Mouse (Mus musculus) liver, embryonic 12.5 days (tissue): ENCODE results near the gene Ttc28. TPM values are rescaled to one million over a fixed set of nuclear protein-coding genes. Genes with fewer than 3 reads are reported as not detected.

Source experiments
- ATAC-seq: fragments of 200-750 bp; cut with Nextera tagmentation; 2 replicates; pipeline ENCODE4 v1.8.0; 2017; ENCODE audit warnings: moderate number of reproducible peaks, mild to moderate bottlenecking, moderate library complexity
- H3K27ac ChIP-seq: fragments of 300-500 bp; sonication (generic); 2 replicates; pipeline ENCODE4 v1.5.1; 2016; ENCODE audit warnings: mild to moderate bottlenecking
- H3K27me3 ChIP-seq: fragments of 300-500 bp; sonication (generic); replicated peaks from 2 replicates; pipeline ENCODE4 v1.6.1; 2016; ENCODE audit warnings: mild to moderate bottlenecking, moderate library complexity
- H3K36me3 ChIP-seq: fragments of 300-500 bp; sonication (generic); 2 replicates; pipeline ENCODE4 v1.6.1; 2016; ENCODE audit warnings: mild to moderate bottlenecking, moderate library complexity
- H3K4me1 ChIP-seq: fragments of 300-500 bp; sonication (generic); 2 replicates; pipeline ENCODE4 v1.6.1; 2016
- H3K4me2 ChIP-seq: fragments of 300-500 bp; sonication (generic); 2 replicates; pipeline ENCODE4 v1.6.1; 2016; ENCODE audit warnings: mild to moderate bottlenecking, moderate library complexity
- H3K4me3 ChIP-seq: fragments of 300-500 bp; sonication (generic); 2 replicates; pipeline ENCODE4 v1.5.1; 2016; ENCODE audit warnings: mild to moderate bottlenecking, moderate library complexity
- H3K9ac ChIP-seq: fragments of 300-500 bp; sonication (generic); 2 replicates; pipeline ENCODE4 v1.6.1; 2016; ENCODE audit warnings: mild to moderate bottlenecking, moderate library complexity
- H3K9me3 ChIP-seq: fragments of 300-500 bp; sonication (generic); replicated peaks from 2 replicates; pipeline ENCODE4 v1.6.1; 2016; ENCODE audit warnings: mild to moderate bottlenecking, moderate library complexity
- WGBS: fragments of 180-500 bp; shearing (Covaris S2); methylation state at CpG from one replicate; pipeline ENCODE4 v1.1.7; 2016; ENCODE audit not compliant: insufficient replicate concordance; 5-methylcytosine and 5-hydroxymethylcytosine counted together
- polyA plus RNA-seq: library from polyadenylated mRNA; unstranded; fragments of >200 nt; fragmentation: Nextera tagmentation; extraction: Ambion mirVana; gene quantifications from 2 replicates; pipeline ENCODE4 v1.2.1, GENCODE M21; 2016

Gene Ttc28
- polyA plus RNA-seq, 1 experiment from 2014 or later, result 1.8 TPM

GRCm38 (mm10) chr5:110970162-110970780 lies 90.7 kb downstream of the Ttc28 start:
- H3K27ac ChIP-seq, result no peak overlapping the region
- ATAC-seq, result no peak
- 29% methylated on average over 9 of the region's 9 CpGs for WGBS

GRCm38 (mm10) chr5:110976721-110977120 lies 97.1 kb downstream of the Ttc28 start:
- Histone ChIP-seq H3K4me2 (no peak overlapping the region), H3K27me3 (peaks cover 50% of the 10 kb centered on the region), H3K9me3 (no peaks in the 10 kb centered on the region), H3K9ac (no peak overlapping the region), H3K4me3 (no peak overlapping the region), H3K27ac (no peak overlapping the region), H3K36me3 (no peaks in the 10 kb centered on the region), H3K4me1 (no peaks in the 10 kb centered on the region)
- WGBS, result 78% methylated on average over 7 of the region's 7 CpGs
- ATAC-seq, result no peak

More at GRCm38 (mm10) chr5:110970162-110970780, 90.7 kb downstream of the Ttc28 start:
- Histone ChIP-seq H3K36me3 (no peaks in the 10 kb centered on the region), H3K4me2 (no peak overlapping the region), H3K9ac (no peak overlapping the region), H3K4me1 (peaks cover 12% of the 10 kb centered on the region; the same call in 1 of the 2 replicates), H3K4me3 (no peak overlapping the region), H3K27me3 (no peaks in the 10 kb centered on the region), H3K9me3 (no peaks in the 10 kb centered on the region)

- Histone ChIP-seq H3K4me2 (no peak overlapping the region), H3K9me3 (no peaks in the 10 kb centered on the region), H3K36me3 (no peaks in the 10 kb centered on the region), H3K27me3 (peaks cover 55% of the 10 kb centered on the region), H3K4me1 (no peaks in the 10 kb centered on the region), H3K4me3 (no peak overlapping the region), H3K27ac (no peak overlapping the region), H3K9ac (no peak overlapping the region)
- 68% methylated on average over 4 of the region's 4 CpGs for WGBS
- ATAC-seq, result no peak
Measured at GRCm38 (mm10) chr5:110977796-110978195, 98.2 kb downstream of the Ttc28 start.

GRCm38 (mm10) chr5:110978461-110978860 lies 98.9 kb downstream of the Ttc28 start:
- H3K4me3 ChIP-seq, result peak overlapping the region; percentile 59
- H3K27me3 ChIP-seq, result peaks cover 55% of the 10 kb centered on the region
- no peak overlapping the region for H3K9ac ChIP-seq
- peak overlapping the region; percentile 70 for H3K4me2 ChIP-seq
- no peak for ATAC-seq
- H3K36me3 ChIP-seq, result no peaks in the 10 kb centered on the region
- no peaks in the 10 kb centered on the region for H3K4me1 ChIP-seq
- 2% methylated on average over 9 of the region's 9 CpGs for WGBS
- H3K9me3 ChIP-seq, result no peaks in the 10 kb centered on the region
- 0 out of 2 replicates have a peak overlapping the region, but pooled peaks have one; percentile 52 for H3K27ac ChIP-seq

- peak overlapping the region; percentile 52 for H3K27ac ChIP-seq
- H3K9me3 ChIP-seq, result no peaks in the 10 kb centered on the region
- H3K9ac ChIP-seq, result peak overlapping the region; percentile 58
- H3K4me3 ChIP-seq, result peak overlapping the region; percentile 59
- no peaks in the 10 kb centered on the region for H3K4me1 ChIP-seq
- H3K36me3 ChIP-seq, result no peaks in the 10 kb centered on the region
- under 1% methylated on average over 82 of the region's 104 CpGs for WGBS
- ATAC-seq, result peak; percentile 21; the same call in 1 of the 2 replicates
- peak overlapping the region; percentile 70 for H3K4me2 ChIP-seq
- peaks cover 55% of the 10 kb centered on the region for H3K27me3 ChIP-seq
Measured at GRCm38 (mm10) chr5:110979011-110979860, 99.6 kb downstream of the Ttc28 start.

GRCm38 (mm10) chr5:110979861-110980346 lies 100.3 kb downstream of the Ttc28 start:
- no peaks in the 10 kb centered on the region for H3K4me1 ChIP-seq
- no peak overlapping the region for H3K27ac ChIP-seq
- H3K36me3 ChIP-seq, result no peaks in the 10 kb centered on the region
- peak overlapping the region; percentile 59 for H3K4me3 ChIP-seq
- peaks cover 55% of the 10 kb centered on the region for H3K27me3 ChIP-seq
- WGBS, result 2% methylated on average over 14 of the region's 14 CpGs
- H3K4me2 ChIP-seq, result peak overlapping the region; percentile 70
- no peak for ATAC-seq
- peak overlapping the region; percentile 58 for H3K9ac ChIP-seq
- H3K9me3 ChIP-seq, result no peaks in the 10 kb centered on the region

- 66% methylated on average over 5 of the region's 5 CpGs for WGBS
- peaks cover 55% of the 10 kb centered on the region for H3K27me3 ChIP-seq
- no peak overlapping the region for H3K9ac ChIP-seq
- H3K4me1 ChIP-seq, result no peaks in the 10 kb centered on the region
- no peak for ATAC-seq
- peak overlapping the region; percentile 70 for H3K4me2 ChIP-seq
- H3K36me3 ChIP-seq, result no peaks in the 10 kb centered on the region
- H3K27ac ChIP-seq, result no peak overlapping the region
- H3K9me3 ChIP-seq, result no peaks in the 10 kb centered on the region
- peak overlapping the region; percentile 59; the same call in 1 of the 2 replicates for H3K4me3 ChIP-seq
Measured at GRCm38 (mm10) chr5:110980576-110980975, 101.0 kb downstream of the Ttc28 start.

- Histone ChIP-seq H3K36me3 (no peaks in the 10 kb centered on the region), H3K4me1 (no peaks in the 10 kb centered on the region), H3K27me3 (peaks cover 46% of the 10 kb centered on the region), H3K9ac (no peak overlapping the region), H3K27ac (no peak overlapping the region), H3K9me3 (no peaks in the 10 kb centered on the region), H3K4me3 (no peak overlapping the region), H3K4me2 (no peak overlapping the region)
- 56% methylated on average over 3 of the region's 3 CpGs for WGBS
- no peak for ATAC-seq
Measured at GRCm38 (mm10) chr5:110982436-110982835, 102.8 kb downstream of the Ttc28 start.

- no peak overlapping the region for H3K27ac ChIP-seq
- H3K9ac ChIP-seq, result no peak overlapping the region
- H3K36me3 ChIP-seq, result no peaks in the 10 kb centered on the region
- ATAC-seq, result no peak
- no peaks in the 10 kb centered on the region for H3K9me3 ChIP-seq
- H3K4me3 ChIP-seq, result no peak overlapping the region
- no peak overlapping the region for H3K4me2 ChIP-seq
- WGBS, result 61% methylated on average over 6 of the region's 6 CpGs
- H3K27me3 ChIP-seq, result peaks cover 29% of the 10 kb centered on the region
- H3K4me1 ChIP-seq, result no peaks in the 10 kb centered on the region
Measured at GRCm38 (mm10) chr5:110984136-110984681, 104.6 kb downstream of the Ttc28 start.

- no peak for ATAC-seq
- no peaks in the 10 kb centered on the region for H3K36me3 ChIP-seq
- H3K9me3 ChIP-seq, result no peaks in the 10 kb centered on the region
- no peak overlapping the region for H3K9ac ChIP-seq
- H3K27ac ChIP-seq, result no peak overlapping the region
- no peaks in the 10 kb centered on the region for H3K27me3 ChIP-seq
- H3K4me2 ChIP-seq, result no peak overlapping the region
- H3K4me3 ChIP-seq, result no peak overlapping the region
- peaks cover 5% of the 10 kb centered on the region; the same call in 1 of the 2 replicates for H3K4me1 ChIP-seq
- WGBS, result 74% methylated on average over 13 of the region's 13 CpGs
Measured at GRCm38 (mm10) chr5:110996835-110997539, 117.4 kb downstream of the Ttc28 start.

GRCm38 (mm10) chr5:110997692-110998091 lies 118.1 kb downstream of the Ttc28 start:
- ATAC-seq, result no peak
- Histone ChIP-seq H3K9me3 (no peaks in the 10 kb centered on the region), H3K27me3 (no peaks in the 10 kb centered on the region), H3K36me3 (no peaks in the 10 kb centered on the region), H3K9ac (no peak overlapping the region), H3K4me3 (no peak overlapping the region), H3K27ac (no peak overlapping the region), H3K4me1 (peaks cover 5% of the 10 kb centered on the region; the same call in 1 of the 2 replicates), H3K4me2 (no peak overlapping the region)
- 74% methylated on average over 7 of the region's 7 CpGs for WGBS
